Mouse (Mus musculus): ENCODE data around the gene Sdhb. TPM values are rescaled to one million over a fixed set of nuclear protein-coding genes. Genes with fewer than 3 reads are reported as not detected.

The Sdhb gene
- total RNA-seq, 2 experiments from 2014 or later, result 183 to 190 TPM

GRCm38 (mm10) chr4:140974408-140974807 is 13.4 kb downstream of the Sdhb start:
- no peak for DNase-seq (ENCODE audit: low spot score in 2 of 2)

GRCm38 (mm10) chr4:140975356-140975755 is 14.4 kb downstream of the Sdhb start:
- no peak for DNase-seq (ENCODE audit: low spot score in 2 of 2)

- DNase-seq (ENCODE audit: low spot score in 2 of 2), result no peak
Observed at GRCm38 (mm10) chr4:140977278-140977677, 16.3 kb downstream of the Sdhb start.

GRCm38 (mm10) chr4:140977886-140978692 is 17.1 kb downstream of the Sdhb start:
- DNase-seq (ENCODE audit: low spot score in 2 of 2), result no peak

- no peak for DNase-seq (ENCODE audit: low spot score in 2 of 2)
Observed at GRCm38 (mm10) chr4:140981605-140982004, 20.6 kb downstream of the Sdhb start.

GRCm38 (mm10) chr4:140982808-140983207 is 21.8 kb downstream of the Sdhb start:
- DNase-seq (ENCODE audit: low spot score in 2 of 2), result no peak

- DNase-seq (ENCODE audit: low spot score in 2 of 2), result no peak
Observed at GRCm38 (mm10) chr4:140983442-140983841, 22.4 kb downstream of the Sdhb start.

- no peak for DNase-seq (ENCODE audit: low spot score in 2 of 2)
Observed at GRCm38 (mm10) chr4:140984544-140984943, 23.5 kb downstream of the Sdhb start.

- no peak for DNase-seq (ENCODE audit: low spot score in 2 of 2)
Observed at GRCm38 (mm10) chr4:140986024-140986710, 25.2 kb downstream of the Sdhb start.

GRCm38 (mm10) chr4:140986711-140987395 is 25.9 kb downstream of the Sdhb start, which contains the start of gene Atp13a2:
Gene Atp13a2, plus strand, starts transcription at chr4:140986873.
- peak; percentile 92 to 95 for DNase-seq (ENCODE audit: low spot score in 2 of 2)

GRCm38 (mm10) chr4:140987476-140987875 is 26.5 kb downstream of the Sdhb start:
- no peak for DNase-seq (ENCODE audit: low spot score in 2 of 2)

GRCm38 (mm10) chr4:140988706-140989290 is 27.8 kb downstream of the Sdhb start:
- DNase-seq (ENCODE audit: low spot score in 2 of 2), result no peak

- DNase-seq (ENCODE audit: low spot score in 2 of 2), result no peak
Observed at GRCm38 (mm10) chr4:140989447-140989846, 28.4 kb downstream of the Sdhb start.

- no peak for DNase-seq (ENCODE audit: low spot score in 2 of 2)
Observed at GRCm38 (mm10) chr4:140992215-140992614, 31.2 kb downstream of the Sdhb start.

GRCm38 (mm10) chr4:140993846-140994245 is 32.8 kb downstream of the Sdhb start:
- DNase-seq (ENCODE audit: low spot score in 2 of 2), result no peak

GRCm38 (mm10) chr4:140995811-140996210 is 34.8 kb downstream of the Sdhb start:
- no peak for DNase-seq (ENCODE audit: low spot score in 2 of 2)

GRCm38 (mm10) chr4:140996812-140997211 is 35.8 kb downstream of the Sdhb start:
- no peak for DNase-seq (ENCODE audit: low spot score in 2 of 2)

- DNase-seq (ENCODE audit: low spot score in 2 of 2), result no peak
Observed at GRCm38 (mm10) chr4:141005983-141006382, 45.0 kb downstream of the Sdhb start.

GRCm38 (mm10) chr4:141008028-141008427 is 47.0 kb downstream of the Sdhb start:
- DNase-seq (ENCODE audit: low spot score in 2 of 2), result no peak

- DNase-seq (ENCODE audit: low spot score in 2 of 2), result no peak
Observed at GRCm38 (mm10) chr4:141010118-141010517, 49.1 kb downstream of the Sdhb start, which contains the start of gene Mfap2. Gene Mfap2, plus strand, starts transcription at chr4:141010418.

- DNase-seq (ENCODE audit: low spot score in 2 of 2), result no peak
Observed at GRCm38 (mm10) chr4:141010526-141010925, 49.5 kb downstream of the Sdhb start.
